Mouse (Mus musculus) left cerebral cortex, adult 11 months (tissue): ENCODE data around the gene 2810021J22Rik.

Experiments
- DNase-seq: peaks from one replicate; pipeline ENCODE4 v3.0.0; 2022; ENCODE audit warnings: low spot score

2810021J22Rik gene

DNA sequence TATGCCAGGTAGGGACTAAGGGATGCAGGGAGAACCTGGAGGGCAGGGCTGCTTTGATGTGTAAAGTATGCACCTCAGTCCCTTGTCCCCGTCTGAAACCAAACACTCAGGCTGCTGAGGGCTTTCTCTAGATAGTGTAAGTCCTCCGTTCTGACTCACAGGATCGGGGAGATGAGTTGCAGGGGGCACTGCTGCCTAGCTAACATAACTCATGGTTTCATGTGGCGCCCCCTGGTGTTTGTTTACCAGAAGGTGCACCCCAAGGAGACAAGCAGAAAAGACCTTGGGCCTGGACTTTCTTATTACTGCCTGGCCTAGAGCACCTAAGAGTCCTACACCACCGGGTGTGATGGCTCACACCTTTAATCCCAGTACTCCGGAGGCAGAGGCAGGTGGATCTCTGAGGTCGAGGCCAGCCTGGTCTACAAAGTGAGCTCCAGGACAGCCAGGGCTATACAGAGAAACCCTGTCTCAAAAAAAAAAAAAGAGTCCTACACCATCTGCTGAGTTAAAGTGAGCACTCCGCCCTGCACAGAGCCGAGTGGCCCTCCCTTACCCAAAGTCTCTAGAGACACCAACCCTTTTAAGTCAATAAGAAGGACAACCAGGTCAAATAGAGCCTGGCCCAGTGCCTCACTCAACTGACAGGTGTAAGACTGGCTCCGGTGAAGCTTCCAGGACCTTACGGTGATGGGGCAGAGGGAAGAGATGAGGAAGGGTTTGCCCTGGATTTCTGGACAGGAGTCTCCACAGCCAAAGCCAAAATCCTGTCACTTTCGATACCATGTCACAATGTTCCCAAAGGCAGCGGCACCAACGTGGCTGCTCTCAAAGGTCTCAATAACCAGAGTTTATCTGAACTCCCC lies 50.1 kb downstream of the 2810021J22Rik start:
- DNase-seq = no peak

GRCm38 (mm10) chr11:58917745-58918366 lies 50.8 kb downstream of the 2810021J22Rik start, which contains the start of gene Btnl10:
Gene Btnl10 (plus strand): TSS chr11:58917908.
- DNase-seq = no peak

- no peak for DNase-seq
Observed at GRCm38 (mm10) chr11:58918759-58919158, 51.7 kb downstream of the 2810021J22Rik start.

DNA sequence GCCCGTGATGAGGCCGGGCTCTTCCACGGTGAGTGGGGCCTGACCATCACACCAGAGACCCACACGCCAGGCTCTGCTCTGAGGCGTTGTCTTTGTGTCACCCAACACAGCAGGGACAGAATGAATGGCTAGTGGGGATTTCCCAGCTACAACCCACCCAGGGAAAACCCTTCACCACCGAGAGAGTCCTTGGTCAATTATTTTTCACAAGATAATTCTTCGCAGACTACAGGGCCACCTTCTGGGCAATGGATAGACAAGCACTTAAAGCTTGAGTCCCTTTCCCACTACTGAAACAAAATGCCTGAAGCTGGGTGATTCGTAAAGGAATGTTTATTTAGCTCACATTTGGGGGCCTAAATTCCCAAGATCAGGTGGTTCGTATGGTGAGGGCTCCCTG lies 55.4 kb downstream of the 2810021J22Rik start:
- DNase-seq = no peak

- DNase-seq = no peak
Observed at GRCm38 (mm10) chr11:58926651-58927050, 59.6 kb downstream of the 2810021J22Rik start.

DNA sequence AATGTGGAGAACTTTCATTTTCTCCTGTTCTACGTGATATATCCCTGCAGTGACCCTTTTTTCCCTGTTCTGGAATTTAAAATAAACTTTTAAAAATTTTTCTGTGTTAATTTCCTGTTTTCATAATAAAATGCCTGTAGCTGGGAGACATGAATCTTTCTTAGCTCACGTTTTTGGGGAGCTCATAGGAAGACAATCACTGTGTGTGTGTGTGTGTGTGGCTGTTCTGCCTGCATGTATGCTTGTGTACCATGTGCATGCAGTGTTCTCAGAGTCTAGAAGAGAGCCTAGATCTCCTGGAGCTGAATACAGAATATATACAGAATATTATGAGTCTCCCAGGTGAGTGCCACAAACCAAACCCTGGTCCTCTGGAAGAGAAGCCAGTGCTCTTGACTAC lies 60.0 kb downstream of the 2810021J22Rik start:
- no peak for DNase-seq

DNA sequence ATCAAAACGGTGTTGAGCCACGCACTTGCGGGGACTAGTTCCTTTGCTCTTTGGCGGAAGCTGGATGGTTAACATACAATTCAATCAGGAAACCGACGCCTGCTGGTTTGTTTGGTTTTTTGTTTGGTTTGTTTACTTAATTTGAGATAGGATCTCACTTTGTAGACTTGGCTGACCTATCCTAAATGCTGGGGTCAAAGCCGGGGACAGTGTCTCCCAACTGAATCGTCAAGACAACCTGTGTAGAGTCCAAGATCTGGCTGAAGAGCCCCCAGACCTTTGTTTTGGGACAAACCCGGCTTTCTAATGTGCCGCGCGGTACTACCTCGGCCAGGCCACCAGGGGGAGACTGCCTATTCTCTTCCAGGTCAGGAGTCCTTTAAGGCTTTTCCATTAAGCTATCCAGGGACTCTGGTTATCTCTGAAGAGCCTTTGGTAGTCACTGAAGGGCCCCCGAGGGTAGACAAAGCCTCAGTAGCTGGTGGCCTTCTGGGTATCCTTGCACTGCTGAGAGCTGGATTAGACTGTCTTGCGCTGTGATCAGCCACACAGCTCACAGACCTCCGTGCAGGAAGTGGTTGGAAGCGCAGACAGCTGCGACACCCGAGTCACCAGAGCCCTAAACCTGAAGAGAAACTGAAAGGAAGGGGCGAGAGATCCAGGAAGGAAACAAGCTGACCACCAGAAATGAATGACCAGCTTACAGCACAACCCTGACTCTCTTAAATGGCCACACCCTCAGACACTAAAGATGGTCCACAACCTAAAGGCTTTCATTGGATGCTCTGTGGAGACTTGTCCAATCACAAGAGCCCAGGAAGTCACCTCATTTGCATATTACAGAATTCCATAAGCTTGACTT lies 61.0 kb downstream of the 2810021J22Rik start:
- DNase-seq = no peak

DNA sequence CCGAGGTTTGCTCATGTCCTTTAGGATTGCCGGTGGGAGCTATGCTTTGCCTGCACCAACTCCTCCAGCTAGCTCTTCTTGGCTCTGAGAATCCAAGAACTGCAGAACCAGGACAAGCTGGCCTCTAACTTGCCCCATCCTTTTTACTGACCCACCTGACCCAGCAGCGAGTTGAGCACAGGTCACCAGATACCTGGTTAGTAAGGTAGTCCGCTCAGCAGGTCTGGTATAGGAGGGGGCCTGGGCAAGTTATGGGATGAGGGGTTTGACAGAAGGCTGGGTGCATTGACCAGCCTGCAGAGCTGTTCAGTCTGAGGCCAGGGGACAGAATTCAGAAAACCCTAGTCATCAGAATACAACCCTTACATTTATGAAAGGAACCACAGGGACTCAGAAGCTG lies 62.0 kb downstream of the 2810021J22Rik start:
- DNase-seq = no peak

DNA sequence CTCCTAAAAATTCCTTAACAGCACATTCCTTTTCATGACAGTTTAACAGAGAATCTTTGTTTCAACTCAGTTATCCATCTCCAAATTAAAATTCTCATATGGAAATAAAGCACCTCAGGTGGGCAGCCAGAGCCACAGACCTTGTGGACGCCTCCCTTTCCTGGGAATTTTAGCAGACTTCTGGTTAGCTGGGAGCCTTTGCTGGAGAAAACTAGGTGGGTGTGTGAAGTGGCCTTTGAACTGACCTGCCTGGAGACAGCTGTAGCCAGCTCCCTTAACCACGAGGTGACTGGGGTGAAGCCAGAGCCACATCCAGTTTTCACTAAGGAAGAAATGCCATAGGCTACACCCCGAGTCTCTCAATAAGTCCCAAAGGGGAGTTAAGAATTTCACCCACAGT lies 62.6 kb downstream of the 2810021J22Rik start:
- DNase-seq = no peak

GRCm38 (mm10) chr11:58930254-58930653 lies 63.2 kb downstream of the 2810021J22Rik start:
- DNase-seq = no peak

DNA sequence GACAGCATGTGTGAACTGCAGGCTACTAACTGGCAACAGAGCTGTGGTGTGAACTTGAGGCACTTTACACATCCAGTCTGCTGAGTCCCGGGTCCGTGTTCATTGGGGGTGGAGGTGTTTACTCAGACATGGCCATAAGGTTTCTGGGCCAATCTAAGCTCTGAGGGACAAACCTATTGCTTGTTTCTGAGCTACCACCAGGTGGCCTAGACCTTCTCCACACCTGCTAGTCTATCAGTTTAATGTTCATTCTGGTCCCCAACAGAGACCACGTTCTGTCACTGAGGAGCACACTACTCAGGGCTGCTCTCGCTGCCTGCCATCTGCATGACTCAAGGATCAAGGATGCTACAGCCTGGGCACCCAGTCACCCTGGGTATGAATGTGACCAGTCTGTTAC lies 64.6 kb downstream of the 2810021J22Rik start:
- no peak for DNase-seq
